Mouse (Mus musculus): Measurements from ENCODE around the gene Dleu7. TPM values are rescaled to one million over a fixed set of nuclear protein-coding genes. Genes with fewer than 3 reads are reported as not detected.

Dleu7 gene
- polyA plus RNA-seq (2014; fragmentation: Nextera tagmentation; extraction: Ambion mirVana), result 1.3 and 1.4 TPM in 2 replicates

- Histone ChIP-seq H3K4me3 (ENCODE audit: low read depth, low read length) (peak within 1 kb of the TSS; percentile 47), H3K9me3 (ENCODE audit: control insufficient read depth, low read length) (no peaks in the 10 kb centered on the region), H3K36me3 (ENCODE audit: control insufficient read depth, insufficient read depth, low read length) (no peaks in the 10 kb centered on the region), H3K9ac (ENCODE audit: low read length) (peak within 1 kb of the TSS; percentile 48), H3K27me3 (replicated peaks; ENCODE audit: control insufficient read depth, insufficient read depth, low read length) (no peaks in the 10 kb centered on the region), H3K4me2 (ENCODE audit: low read length) (peak within 1 kb of the TSS; percentile 100), H3K27ac (ENCODE audit: low read depth) (no peak within 1 kb of the TSS), H3K4me1 (replicated peaks; ENCODE audit: control insufficient read depth, insufficient read depth, low read length) (peaks cover 8% of the 10 kb centered on the region)
- 2% methylated on average over 60 of the region's 60 CpGs for WGBS
- DNase-seq (ENCODE audit: low spot score) (peak; percentile 66), ATAC-seq (replicated peaks; ENCODE audit: low FRiP score, low TSS enrichment, low read depth) (peak; percentile 47)
Measured at GRCm38 (mm10) chr14:62292488-62293339, at the start of gene Dleu7, which contains the start of gene Rnaseh2b. Gene Dleu7 (minus strand): TSS chr14:62293047. Gene Rnaseh2b (plus strand): TSS chr14:62292589.

GRCm38 (mm10) chr14:62341887-62342642, 49.2 kb upstream of the Dleu7 start:
- H3K27ac ChIP-seq (ENCODE audit: low read depth), result no peak overlapping the region
- H3K4me3 ChIP-seq (ENCODE audit: low read depth, low read length), result no peak overlapping the region
- 62% methylated on average over 8 of the region's 8 CpGs for WGBS
- no peak for DNase-seq (ENCODE audit: low spot score)
- H3K36me3 ChIP-seq (ENCODE audit: control insufficient read depth, insufficient read depth, low read length), result no peaks in the 10 kb centered on the region
- peaks cover 9% of the 10 kb centered on the region; the same call in 1 of the 2 replicates for H3K4me1 ChIP-seq (replicated peaks; ENCODE audit: control insufficient read depth, insufficient read depth, low read length)
- no peak overlapping the region for H3K9ac ChIP-seq (ENCODE audit: low read length)
- no peak for ATAC-seq (replicated peaks; ENCODE audit: low FRiP score, low TSS enrichment, low read depth)
- no peak overlapping the region for H3K4me2 ChIP-seq (ENCODE audit: low read length)
- no peaks in the 10 kb centered on the region for H3K9me3 ChIP-seq (ENCODE audit: control insufficient read depth, low read length)
- no peaks in the 10 kb centered on the region for H3K27me3 ChIP-seq (replicated peaks; ENCODE audit: control insufficient read depth, insufficient read depth, low read length)

GRCm38 (mm10) chr14:62339196-62339595, 46.3 kb upstream of the Dleu7 start:
- 95% methylated on average over 1 of the region's 1 CpGs for whole genome bisulfite sequencing
- no peaks in the 10 kb centered on the region for H3K36me3 ChIP-seq (ENCODE audit: control insufficient read depth, insufficient read depth, low read length)
- no peak overlapping the region for H3K4me3 ChIP-seq (ENCODE audit: low read depth, low read length)
- no peaks in the 10 kb centered on the region for H3K9me3 ChIP-seq (ENCODE audit: control insufficient read depth, low read length)
- no peak overlapping the region for H3K9ac ChIP-seq (ENCODE audit: low read length)
- H3K4me1 ChIP-seq (replicated peaks; ENCODE audit: control insufficient read depth, insufficient read depth, low read length), result peaks cover 9% of the 10 kb centered on the region; the same call in 1 of the 2 replicates
- ATAC-seq (replicated peaks; ENCODE audit: low FRiP score, low TSS enrichment, low read depth) (no peak), DNase-seq (ENCODE audit: low spot score) (no peak)
- no peak overlapping the region for H3K4me2 ChIP-seq (ENCODE audit: low read length)
- H3K27me3 ChIP-seq (replicated peaks; ENCODE audit: control insufficient read depth, insufficient read depth, low read length), result no peaks in the 10 kb centered on the region
- no peak overlapping the region for H3K27ac ChIP-seq (ENCODE audit: low read depth)

GRCm38 (mm10) chr14:62333909-62334687, 41.3 kb upstream of the Dleu7 start:
- Histone ChIP-seq H3K9ac (ENCODE audit: low read length) (no peak overlapping the region), H3K4me2 (ENCODE audit: low read length) (no peak overlapping the region), H3K27me3 (replicated peaks; ENCODE audit: control insufficient read depth, insufficient read depth, low read length) (no peaks in the 10 kb centered on the region), H3K4me1 (replicated peaks; ENCODE audit: control insufficient read depth, insufficient read depth, low read length) (peaks cover 17% of the 10 kb centered on the region), H3K4me3 (ENCODE audit: low read depth, low read length) (no peak overlapping the region), H3K36me3 (ENCODE audit: control insufficient read depth, insufficient read depth, low read length) (no peaks in the 10 kb centered on the region), H3K27ac (ENCODE audit: low read depth) (no peak overlapping the region), H3K9me3 (ENCODE audit: control insufficient read depth, low read length) (no peaks in the 10 kb centered on the region)
- ATAC-seq (replicated peaks; ENCODE audit: low FRiP score, low TSS enrichment, low read depth) (no peak), DNase-seq (ENCODE audit: low spot score) (peak; percentile 41)
- WGBS, result 74% methylated on average over 9 of the region's 9 CpGs

- peak overlapping the region; percentile 86 for H3K27ac ChIP-seq (ENCODE audit: low read depth)
- no peaks in the 10 kb centered on the region for H3K9me3 ChIP-seq (ENCODE audit: control insufficient read depth, low read length)
- H3K4me2 ChIP-seq (ENCODE audit: low read length), result peak overlapping the region; percentile 86
- under 1% methylated on average over 62 of the region's 62 CpGs for WGBS
- peaks cover 17% of the 10 kb centered on the region for H3K4me1 ChIP-seq (replicated peaks; ENCODE audit: control insufficient read depth, insufficient read depth, low read length)
- ATAC-seq (replicated peaks; ENCODE audit: low FRiP score, low TSS enrichment, low read depth), result peak; percentile 86
- no peaks in the 10 kb centered on the region for H3K27me3 ChIP-seq (replicated peaks; ENCODE audit: control insufficient read depth, insufficient read depth, low read length)
- H3K4me3 ChIP-seq (ENCODE audit: low read depth, low read length), result peak overlapping the region; percentile 79
- peak overlapping the region; percentile 83 for H3K9ac ChIP-seq (ENCODE audit: low read length)
- peak; percentile 97 for DNase-seq (ENCODE audit: low spot score)
- H3K36me3 ChIP-seq (ENCODE audit: control insufficient read depth, insufficient read depth, low read length), result no peaks in the 10 kb centered on the region
Measured at GRCm38 (mm10) chr14:62331866-62332619, 39.2 kb upstream of the Dleu7 start.

- Histone ChIP-seq H3K27me3 (replicated peaks; ENCODE audit: control insufficient read depth, insufficient read depth, low read length) (no peaks in the 10 kb centered on the region), H3K9me3 (ENCODE audit: control insufficient read depth, low read length) (no peaks in the 10 kb centered on the region), H3K9ac (ENCODE audit: low read length) (peak overlapping the region; percentile 83), H3K36me3 (ENCODE audit: control insufficient read depth, insufficient read depth, low read length) (no peaks in the 10 kb centered on the region), H3K4me1 (replicated peaks; ENCODE audit: control insufficient read depth, insufficient read depth, low read length) (peaks cover 19% of the 10 kb centered on the region), H3K4me2 (ENCODE audit: low read length) (peak overlapping the region; percentile 86), H3K27ac (ENCODE audit: low read depth) (no peak overlapping the region), H3K4me3 (ENCODE audit: low read depth, low read length) (peak overlapping the region; percentile 79)
- ATAC-seq (replicated peaks; ENCODE audit: low FRiP score, low TSS enrichment, low read depth), result no peak
- WGBS, result 17% methylated on average over 6 of the region's 6 CpGs
- DNase-seq (ENCODE audit: low spot score), result no peak
Measured at GRCm38 (mm10) chr14:62331457-62331856, 38.6 kb upstream of the Dleu7 start.

GRCm38 (mm10) chr14:62329631-62330030, 36.8 kb upstream of the Dleu7 start:
- ATAC-seq (replicated peaks; ENCODE audit: low FRiP score, low TSS enrichment, low read depth) (no peak), DNase-seq (ENCODE audit: low spot score) (no peak)
- Histone ChIP-seq H3K27me3 (replicated peaks; ENCODE audit: control insufficient read depth, insufficient read depth, low read length) (no peaks in the 10 kb centered on the region), H3K4me3 (ENCODE audit: low read depth, low read length) (no peak overlapping the region), H3K27ac (ENCODE audit: low read depth) (no peak overlapping the region), H3K9ac (ENCODE audit: low read length) (no peak overlapping the region), H3K4me1 (replicated peaks; ENCODE audit: control insufficient read depth, insufficient read depth, low read length) (peaks cover 21% of the 10 kb centered on the region), H3K4me2 (ENCODE audit: low read length) (no peak overlapping the region), H3K36me3 (ENCODE audit: control insufficient read depth, insufficient read depth, low read length) (no peaks in the 10 kb centered on the region), H3K9me3 (ENCODE audit: control insufficient read depth, low read length) (no peaks in the 10 kb centered on the region)
- 83% methylated on average over 3 of the region's 3 CpGs for WGBS

All from intestine, embryonic 14.5 days (tissue).